Mouse (Mus musculus) fat pad, adult 2 months (tissue): ENCODE data around the gene Prmt2.

Experiments used
- DNase-seq: peaks from one replicate; pipeline ENCODE4 v3.0.0-alpha.2; 2011; ENCODE audit warnings: low read depth, low spot score; ENCODE audit errors: extremely low read depth

The Prmt2 gene

DNA sequence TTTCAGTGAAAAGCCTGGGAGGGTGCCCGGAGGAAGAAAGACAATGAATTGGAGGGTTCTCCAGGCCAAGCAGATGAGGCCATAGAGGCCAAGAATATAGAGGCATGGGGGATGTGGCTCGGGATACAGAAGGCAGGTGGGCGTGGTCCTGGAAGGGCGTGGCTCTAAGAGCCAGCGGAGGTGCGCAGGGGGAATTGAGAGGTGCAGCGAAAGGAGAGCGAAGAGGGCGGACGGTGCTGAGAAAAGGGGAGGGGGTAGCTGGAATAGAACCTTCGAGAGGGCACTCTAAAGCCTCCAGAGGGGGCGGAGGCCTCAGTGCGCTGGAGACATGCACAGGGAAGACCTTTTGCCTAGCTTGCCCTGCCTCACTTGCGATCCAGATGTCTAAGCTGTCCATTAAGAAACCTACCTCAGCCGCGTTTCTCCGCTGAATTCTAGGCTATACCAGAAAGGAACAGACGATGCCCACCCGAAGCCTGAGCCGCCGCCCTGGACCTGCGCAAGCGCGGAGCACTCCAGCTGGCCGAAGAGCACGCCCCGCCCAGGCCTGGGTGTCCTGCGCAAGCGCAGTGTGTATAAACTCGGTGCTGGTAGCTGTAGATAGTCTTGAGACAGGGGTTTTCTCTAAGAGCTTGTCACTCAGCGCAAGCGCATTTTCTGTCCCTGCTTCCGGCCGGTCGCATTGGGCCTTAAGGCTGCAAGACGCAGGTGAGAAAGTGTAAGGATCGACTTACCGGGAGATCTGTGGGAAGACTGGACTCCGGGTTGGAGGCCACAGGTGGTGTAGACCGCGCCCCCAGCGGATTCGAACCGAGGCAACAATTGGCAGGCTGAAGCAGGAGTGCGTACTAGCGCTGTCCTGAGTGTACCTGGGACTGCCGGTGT lies at the start of gene Prmt2:
TSS of gene Prmt2 (minus strand) at position 525 of the 885 bp plus-strand sequence.
- DNase-seq, result peak; percentile 46

DNA sequence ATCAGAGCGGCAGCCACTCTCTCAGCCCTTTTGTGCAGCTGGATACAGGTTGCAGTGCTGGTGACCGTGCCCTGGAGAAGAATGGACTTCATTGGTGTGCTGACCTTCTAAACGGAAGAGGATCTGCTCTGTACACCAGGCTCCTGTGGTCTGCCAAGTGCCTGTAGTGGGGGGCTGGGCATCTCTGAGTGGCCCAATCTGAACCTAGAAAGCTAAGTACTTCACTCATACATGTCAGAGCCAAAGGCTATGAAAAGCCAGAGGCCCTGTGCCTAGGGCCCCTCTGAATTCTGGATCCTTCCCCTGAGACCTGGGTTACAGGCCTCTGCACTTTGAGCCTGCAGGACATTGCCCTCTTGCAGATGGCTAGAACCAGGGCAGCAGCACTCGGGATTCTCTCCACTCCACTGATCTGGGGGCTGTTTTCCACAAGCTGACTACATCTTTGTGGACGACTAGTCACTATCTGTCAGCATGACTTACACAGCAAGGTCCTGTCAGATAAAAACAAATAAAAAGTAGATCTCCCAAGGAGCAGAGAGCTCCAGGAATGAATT lies 41.0 kb upstream of the Prmt2 start:
- no peak for DNase-seq

DNA sequence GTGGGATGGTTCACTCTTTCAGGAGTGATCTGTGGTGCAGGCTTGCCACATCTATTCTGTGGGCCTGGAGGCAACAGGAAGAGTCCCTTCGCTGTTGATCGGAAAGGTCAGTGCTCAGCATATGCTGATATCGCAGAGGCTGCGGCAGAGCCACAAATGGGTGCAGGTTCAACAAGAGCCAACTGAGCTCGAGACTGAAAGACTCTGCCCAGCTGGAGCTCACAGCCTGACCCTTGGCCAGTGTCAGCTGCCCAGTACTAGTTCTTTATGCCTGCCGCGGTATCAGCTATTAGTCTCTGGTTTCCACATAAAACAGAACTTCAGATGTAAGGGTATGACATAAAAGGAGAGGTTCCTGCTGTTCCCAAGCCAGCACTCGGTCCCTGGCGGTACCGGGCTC lies 37.6 kb upstream of the Prmt2 start:
- DNase-seq, result no peak

DNA sequence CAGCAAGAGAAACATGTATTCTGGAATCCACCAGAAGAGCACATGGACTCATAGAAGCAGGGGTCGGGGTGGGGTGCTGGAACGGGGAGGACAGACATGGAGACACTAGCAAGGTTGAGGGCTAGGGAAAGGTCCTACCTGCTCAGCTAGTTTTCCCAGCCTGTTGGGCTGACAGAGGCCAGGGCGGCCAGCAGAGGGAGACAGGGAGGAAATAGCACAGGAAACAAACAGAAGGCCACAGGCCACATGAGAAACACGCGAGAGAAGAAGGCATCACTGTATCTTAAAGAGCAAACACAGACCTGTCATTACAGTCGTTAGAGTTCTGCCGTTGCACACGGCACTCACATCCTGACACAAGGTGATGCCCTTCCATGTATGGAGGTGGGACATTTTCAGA lies 33.6 kb upstream of the Prmt2 start:
- DNase-seq, result no peak

DNA sequence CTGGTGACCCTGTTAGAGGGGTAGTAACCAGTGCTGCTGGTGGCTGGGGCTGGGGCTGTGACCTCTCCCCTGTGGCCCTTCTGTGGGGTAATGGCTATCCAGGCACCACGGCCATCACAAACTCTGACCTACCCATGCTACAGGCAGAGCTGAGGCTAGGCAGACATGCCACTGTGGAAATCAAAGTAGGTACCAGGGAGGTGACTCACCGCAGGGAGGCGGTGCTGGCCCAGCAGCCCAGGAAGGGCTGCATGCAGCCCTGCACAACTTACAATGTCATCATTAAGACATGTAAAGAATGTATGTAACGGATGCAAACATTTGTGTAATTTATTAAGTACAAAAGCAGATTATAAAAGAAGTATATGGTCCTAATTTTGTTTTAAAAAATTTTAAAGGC lies 24.8 kb upstream of the Prmt2 start:
- no peak for DNase-seq

DNA sequence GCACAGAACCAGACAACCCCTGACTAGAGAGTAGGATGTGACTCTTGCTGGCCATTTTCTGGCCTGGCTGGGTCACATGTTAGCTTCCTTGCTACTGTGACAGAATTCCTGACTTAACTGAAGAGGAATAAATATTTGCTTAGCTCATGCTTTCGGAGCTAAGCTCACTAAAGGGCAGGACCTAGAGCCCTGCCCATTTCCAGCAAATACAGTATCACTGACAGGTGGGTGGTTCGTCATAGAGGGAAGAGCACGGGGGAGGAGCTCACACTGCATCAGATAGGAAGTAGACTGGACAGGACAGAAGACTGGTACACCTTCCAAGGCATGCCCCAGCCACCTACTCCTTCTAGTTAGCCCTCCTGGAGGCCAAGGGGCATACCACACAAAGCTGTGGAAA lies 23.8 kb upstream of the Prmt2 start:
- DNase-seq, result no peak

DNA sequence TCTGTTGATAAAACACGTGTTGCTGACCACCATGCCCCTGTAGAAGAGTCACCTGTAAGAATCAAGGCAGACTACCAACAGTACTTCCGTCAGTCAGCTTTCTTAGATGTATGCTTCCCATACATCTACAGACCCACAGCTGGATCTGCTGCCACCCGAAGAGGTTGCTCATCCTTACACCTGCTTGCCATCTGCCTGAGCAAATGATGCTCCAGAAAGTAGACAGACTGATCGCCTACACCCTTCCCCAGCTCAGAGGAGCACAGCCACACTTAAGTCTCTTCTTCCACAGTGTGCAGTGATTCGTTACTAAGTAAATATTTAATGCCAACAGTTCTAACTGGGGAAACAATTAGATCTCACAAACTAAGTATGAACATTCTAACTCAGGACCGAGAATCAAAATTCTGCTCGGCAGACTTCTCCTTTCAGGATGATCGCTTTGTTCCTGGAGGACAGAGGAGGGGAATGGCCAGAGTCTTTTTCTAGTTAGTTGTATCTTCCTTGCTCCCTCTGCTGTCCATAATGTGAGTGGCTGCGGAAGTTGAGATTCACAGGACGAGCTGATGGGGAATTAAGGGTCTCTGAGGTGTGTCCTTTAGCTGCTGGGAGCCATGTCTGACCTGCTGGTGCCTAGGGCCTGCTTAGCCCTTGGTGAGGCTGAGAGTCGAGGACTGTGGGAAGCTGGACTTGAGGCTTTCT lies 22.8 kb upstream of the Prmt2 start:
- no peak for DNase-seq

DNA sequence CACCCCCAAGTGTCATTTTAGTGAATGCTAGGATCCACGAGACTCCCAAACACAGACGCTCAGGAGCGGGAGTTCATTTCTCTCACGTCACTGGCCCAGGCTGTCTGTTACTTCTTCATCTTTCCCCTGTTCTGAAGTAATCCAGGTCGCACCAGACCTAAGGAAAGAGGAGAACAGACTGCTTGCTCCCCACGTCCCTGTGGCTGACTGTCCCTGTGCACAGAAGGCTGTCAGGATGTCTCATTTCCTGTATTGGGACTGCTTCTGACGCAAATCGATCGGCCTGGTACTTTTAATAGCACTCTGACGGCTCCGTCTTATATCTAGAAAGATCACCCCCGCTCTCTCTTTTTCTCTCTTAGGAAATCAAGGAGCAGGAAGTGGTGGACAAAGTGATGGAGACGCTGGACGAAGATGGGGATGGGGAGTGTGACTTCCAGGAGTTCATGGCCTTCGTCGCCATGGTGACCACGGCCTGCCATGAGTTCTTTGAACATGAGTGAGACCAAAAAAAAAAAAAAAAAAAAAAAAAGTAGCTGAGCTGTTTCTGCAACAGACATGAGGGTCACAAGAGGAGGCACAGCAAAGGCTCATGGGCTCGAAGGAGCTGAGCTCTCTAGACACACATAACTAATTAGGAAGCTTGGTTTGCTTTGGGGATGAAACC lies 22.0 kb upstream of the Prmt2 start:
- DNase-seq, result no peak

DNA sequence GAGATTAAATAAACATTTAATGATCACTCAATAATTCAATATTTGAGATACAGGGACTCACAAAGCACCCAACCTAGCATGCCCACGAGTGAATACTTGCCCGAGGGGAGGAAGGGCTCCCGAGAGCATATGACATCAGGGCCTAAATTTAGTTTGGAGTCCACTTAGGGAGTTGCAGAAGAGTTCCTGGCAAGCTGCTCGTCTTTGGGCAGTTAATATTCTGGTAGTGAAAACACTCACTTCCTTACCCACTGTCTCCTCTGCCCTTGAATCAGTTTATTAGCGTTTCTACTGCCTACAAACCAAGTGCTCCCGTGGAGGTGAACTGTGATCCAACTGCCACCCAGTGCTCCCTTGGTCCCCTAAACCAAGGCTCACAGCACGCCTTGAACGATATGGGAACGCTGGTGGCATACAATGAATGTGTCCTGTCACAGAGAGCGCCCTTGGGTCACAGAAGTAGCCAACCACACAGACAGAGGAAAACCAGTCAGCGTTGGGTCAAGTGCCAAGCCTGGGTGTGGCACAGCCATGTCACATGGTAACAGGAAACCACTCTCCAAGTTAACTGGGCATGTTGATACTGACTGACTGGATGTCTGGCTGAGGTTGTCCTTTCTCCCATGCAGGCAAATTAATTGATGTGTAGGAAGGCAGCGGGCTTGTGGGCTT lies 20.2 kb upstream of the Prmt2 start:
- DNase-seq, result no peak

DNA sequence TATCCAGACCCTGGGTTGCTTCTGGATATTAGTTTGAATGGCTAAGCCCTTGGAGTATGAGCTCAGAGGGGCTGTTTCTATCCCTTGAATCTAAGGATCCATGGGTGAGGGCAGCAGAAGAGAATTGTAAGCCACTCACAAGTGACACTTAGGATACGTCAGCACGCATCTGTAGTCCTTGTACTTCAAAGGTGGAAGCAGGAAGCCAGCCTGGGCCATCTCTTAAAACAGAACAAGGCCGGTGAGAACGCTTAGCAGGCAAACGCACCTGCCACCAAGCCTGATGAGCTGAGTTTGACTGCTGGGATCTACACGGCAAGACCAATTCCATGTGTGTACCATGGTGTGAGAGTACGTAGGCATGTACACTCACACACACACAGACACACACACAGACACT lies 19.6 kb upstream of the Prmt2 start:
- no peak for DNase-seq

DNA sequence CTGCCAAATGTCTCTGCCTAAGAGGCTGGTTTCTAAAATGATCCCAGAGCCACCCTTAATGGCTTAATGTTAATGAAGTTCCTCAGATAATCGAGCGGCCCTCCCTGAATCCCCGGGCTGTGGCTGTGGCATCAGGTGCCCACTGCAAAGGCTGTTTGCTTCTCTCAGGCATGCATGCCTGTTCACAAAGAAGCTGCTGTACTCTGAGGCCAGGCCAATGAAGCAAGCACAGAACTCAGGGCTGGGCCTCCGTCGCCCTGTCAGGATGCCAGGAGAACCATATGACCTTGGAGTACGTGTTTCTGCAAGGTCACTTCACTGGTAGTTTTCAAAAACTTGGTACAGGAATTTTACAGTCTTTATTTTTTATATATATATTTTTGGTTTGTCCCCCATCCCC lies 18.0 kb upstream of the Prmt2 start:
- DNase-seq, result no peak

DNA sequence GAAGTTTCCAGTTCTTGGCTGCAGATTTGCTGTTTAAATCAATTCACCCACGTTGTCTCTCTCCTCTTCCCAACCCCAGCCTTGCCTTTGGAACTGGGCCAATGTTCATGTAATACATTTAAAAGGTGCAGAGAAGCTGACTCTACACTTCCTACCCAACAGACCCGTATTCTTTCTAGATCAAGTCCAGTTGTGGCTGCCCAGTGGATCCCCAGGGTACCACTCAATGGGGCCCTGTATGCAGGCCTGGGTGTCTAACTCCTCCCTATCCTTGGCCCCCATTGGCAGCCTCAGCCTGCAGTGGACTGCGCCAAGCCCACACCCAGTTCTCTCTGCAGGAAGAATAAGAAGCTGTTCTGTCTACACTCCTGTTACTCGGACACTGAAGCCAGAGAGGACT lies 15.9 kb upstream of the Prmt2 start, which contains the start of gene S100b:
TSS of gene S100b (plus strand) at position 318 of the 400 bp plus-strand sequence.
- no peak for DNase-seq

DNA sequence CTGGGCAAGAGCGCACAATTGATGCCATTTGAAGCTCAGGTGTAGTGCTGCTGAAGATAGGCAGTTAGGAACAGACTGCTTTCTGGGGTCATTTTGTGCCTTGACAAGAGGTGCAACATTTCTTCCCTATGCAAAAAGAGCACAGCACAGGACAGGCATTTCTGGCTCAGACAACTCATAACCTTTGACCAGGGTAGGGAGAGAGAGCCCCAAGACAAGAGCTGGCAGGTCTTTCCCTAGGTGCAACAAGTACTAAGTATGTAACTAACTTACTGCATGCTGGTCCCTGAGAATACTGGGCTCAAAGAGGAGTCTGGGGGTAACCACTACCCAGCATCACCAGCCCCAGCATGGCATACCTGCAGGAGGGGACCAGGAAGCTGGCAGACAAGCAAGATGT lies 15.4 kb upstream of the Prmt2 start:
- DNase-seq, result no peak

DNA sequence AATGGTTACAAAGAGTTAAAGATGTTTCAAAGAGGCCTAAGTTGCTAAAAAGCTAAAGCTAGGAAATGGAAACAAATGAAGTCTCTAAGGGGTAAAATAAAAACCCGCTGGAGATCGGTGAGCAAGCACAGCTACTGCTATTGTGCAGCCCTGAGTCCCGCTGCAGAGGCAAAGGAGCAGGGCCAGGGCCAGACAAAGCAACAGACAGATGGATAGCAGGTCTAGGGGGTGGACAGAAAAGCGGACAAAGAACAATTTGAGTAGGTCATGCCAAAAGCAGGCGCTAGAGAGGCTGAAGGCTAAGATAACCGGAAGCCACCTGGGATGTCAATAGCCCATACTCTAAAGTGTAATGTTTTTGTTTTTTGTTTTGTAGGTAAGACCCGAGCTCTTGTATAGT lies 13.2 kb upstream of the Prmt2 start:
- DNase-seq, result no peak

DNA sequence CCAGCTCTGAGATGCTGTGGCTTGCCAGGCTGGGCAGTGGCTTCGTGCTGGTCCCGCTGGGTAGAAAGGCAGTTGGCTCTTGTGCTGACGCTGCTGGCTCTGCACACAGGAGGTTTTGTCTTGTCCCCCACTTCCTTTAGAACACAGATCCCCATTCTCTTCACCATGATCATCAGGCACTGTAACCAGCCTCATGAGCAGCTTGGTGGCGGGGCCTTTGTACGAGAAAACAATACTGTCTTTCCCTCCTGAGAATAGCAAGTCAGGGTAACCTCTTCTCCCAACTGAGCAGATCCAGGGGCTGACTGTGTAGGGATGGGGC lies 10.9 kb upstream of the Prmt2 start:
- no peak for DNase-seq

DNA sequence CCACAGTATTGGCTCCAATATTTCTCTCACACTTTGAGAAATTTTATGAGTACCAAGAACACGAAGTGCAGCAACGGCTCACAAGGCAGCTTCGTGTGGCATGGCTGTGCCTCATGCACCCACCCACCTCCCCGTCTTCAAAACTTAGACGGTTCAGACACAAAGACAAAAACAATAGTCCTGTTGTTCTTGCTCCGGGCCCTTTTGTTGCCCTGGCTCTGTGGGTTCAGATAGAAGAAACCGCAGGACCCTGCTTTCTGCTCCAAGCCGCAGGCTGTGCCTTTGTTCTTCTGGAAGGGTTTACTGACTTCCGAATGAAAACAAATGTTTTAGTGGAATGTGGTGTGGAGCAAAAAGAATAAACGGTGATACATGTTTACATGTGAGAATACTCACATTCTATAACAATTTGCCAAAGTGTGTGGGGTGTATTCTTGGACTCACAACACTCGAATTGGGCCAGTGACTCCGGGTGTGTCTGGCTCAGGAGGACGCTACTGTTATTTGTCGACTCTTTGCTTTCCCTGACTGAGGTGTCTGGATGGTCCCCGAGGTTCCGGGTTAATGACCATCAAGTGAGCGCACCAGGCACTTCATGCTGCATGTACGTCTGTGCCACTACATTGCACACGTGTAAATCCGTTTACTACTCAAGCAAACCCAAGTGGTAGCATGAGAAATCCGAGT lies 10.4 kb upstream of the Prmt2 start:
- no peak for DNase-seq

DNA sequence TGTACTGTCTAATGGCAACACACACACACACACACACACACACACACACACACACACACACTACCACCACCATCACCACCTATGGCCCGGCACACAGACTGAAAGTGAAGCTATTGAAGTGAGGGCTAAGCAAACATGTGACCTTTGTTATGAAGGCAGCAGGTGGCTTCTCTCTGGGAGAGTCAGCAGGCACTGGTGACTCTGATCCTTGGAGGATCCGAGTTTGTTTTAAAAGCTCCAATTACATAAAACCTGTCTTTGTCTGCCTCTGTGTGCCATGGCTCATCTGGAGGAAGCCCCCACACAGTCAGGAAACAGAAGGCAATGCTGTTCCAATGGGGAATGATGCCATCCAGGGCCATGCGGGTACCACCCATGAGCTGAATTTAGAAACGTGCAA lies 8.9 kb upstream of the Prmt2 start:
- DNase-seq, result no peak

DNA sequence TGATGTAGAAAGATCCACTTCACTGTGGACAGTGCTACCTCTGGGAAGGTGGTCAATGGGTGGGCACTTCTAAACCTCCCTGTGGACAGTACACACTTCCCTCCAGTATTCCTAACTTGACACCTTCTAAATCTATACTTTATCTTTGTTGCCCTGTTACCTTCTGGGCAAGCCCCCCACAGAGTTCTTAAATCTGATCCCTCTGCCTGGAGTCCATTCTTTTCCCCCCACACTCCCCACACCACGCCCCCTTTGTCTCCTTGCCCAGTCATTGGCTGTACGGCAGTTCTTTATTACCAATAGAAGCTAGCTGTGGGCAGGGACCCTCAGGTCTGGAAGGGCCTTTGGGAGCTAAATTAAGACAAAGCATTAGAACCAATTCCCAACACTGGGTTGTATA lies 7.4 kb upstream of the Prmt2 start:
- no peak for DNase-seq

DNA sequence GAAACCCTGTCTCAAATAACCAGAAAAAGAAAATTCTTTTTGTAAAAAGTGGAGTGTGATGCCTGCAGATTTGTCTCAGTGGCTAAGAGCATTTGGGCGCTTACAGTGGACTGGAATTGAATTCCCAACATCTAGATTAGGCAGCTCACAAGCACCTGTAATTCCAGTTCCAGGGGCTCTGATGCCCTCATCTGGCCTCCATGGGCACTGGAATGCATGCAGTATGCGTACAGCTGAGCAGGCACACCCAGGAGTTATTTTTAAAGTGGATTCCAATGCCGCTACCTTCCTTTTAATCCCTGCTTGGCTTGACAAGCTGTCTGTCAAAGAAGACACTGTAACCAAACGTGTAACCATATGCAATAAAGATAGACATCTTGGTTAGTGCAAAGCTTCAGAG lies 1.7 kb upstream of the Prmt2 start:
- no peak for DNase-seq

DNA sequence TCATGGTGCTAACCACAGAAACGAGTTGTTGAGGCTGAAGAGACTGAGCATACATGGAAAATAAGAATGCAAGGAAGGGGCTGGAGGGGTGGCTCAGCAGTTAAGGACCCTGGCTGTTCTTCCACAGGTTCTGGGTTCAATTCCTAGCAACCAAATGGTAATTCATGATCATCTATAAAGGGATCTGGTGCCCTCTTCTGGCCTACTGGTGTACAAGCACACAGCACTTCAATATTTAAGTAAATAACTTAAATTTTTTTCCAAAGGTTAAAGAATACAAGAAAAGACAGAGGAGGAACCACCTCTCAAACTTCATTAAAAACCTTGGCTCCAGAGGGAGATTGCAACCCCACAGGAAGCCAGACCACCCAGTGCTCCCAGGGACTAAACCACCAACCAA lies 8.0 kb downstream of the Prmt2 start:
- DNase-seq, result no peak

DNA sequence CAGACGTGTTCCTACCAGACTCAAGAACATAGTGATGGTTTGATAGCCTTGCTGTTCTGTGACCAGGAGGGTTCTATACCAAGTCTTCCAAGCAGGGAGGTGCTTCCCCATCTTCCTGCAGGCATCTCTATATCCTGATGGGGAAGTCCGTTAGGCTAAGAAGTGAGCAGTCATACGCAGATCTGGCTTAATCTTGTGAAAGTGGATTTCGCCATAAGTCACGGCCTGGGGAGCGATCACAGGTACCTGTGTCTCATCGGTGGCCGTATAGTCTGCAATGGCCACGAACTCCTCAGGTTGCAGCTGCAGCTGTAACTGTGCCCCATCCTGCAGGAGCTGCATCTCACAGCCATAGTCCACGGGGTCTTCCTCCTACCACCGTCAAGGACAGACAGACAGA lies 11.7 kb downstream of the Prmt2 start:
- DNase-seq, result no peak
